Mouse (Mus musculus) kidney, adult 2 months (tissue): ENCODE data around the gene Manba. TPM values are rescaled to one million over a fixed set of nuclear protein-coding genes. Genes with fewer than 3 reads are reported as not detected.
A peak's percentile ranks its signal among the peaks of the same experiment; 100 is the strongest.

ENCODE experiments used
- DNase-seq: peaks from one replicate; pipeline ENCODE4 v3.0.0; 2021
- H3K27ac ChIP-seq: fragments of 200-500 bp; 2 replicates; pipeline ENCODE4 v1.5.1; 2012; ENCODE audit warnings: low read depth, low read length, control low read depth, inconsistent platforms; ENCODE audit not compliant: insufficient read depth
- H3K27me3 ChIP-seq: fragments of 200-500 bp; replicated peaks from 2 replicates; pipeline ENCODE4 v1.6.1; 2012; ENCODE audit warnings: mild to moderate bottlenecking, moderate library complexity, low read length, inconsistent platforms; ENCODE audit not compliant: control insufficient read depth, insufficient read depth
- H3K36me3 ChIP-seq: fragments of 200-500 bp; 2 replicates; pipeline ENCODE4 v1.6.1; 2012; ENCODE audit warnings: mild to moderate bottlenecking, moderate library complexity, low read length, inconsistent platforms; ENCODE audit not compliant: control insufficient read depth, insufficient read depth
- H3K4me1 ChIP-seq: fragments of 200-500 bp; 2 replicates; pipeline ENCODE4 v1.6.1; 2011; ENCODE audit warnings: low read length; ENCODE audit not compliant: control insufficient read depth, insufficient read depth
- H3K4me3 ChIP-seq: fragments of 200-500 bp; 2 replicates; pipeline ENCODE4 v1.5.1; 2011; ENCODE audit warnings: mild to moderate bottlenecking, low read depth, low read length, control low read depth; ENCODE audit not compliant: insufficient read depth
- CTCF ChIP-seq: fragments of 200-500 bp; conservative IDR thresholded peaks from 2 replicates; pipeline ENCODE4 v1.5.1; 2011; ENCODE audit warnings: low read depth, mild to moderate bottlenecking, control low read depth, low read length, moderate library complexity, mixed read lengths; ENCODE audit not compliant: insufficient read depth, insufficient read length
- POLR2A ChIP-seq: fragments of 200-500 bp; IDR thresholded peaks from one replicate; pipeline ENCODE4 v1.6.1; 2011; ENCODE audit warnings: low read depth, low read length, control low read depth
- WGBS: fragments of 180-500 bp; shearing (Covaris S2); methylation state at CpG from one replicate; pipeline ENCODE4 v1.1.7; 2018; 5-methylcytosine and 5-hydroxymethylcytosine counted together
- polyA plus RNA-seq: library from polyadenylated mRNA; depleted of rRNA; stranded (reverse); fragments of >200 nt; gene quantifications from 2 replicates; pipeline ENCODE4 v1.2.3, GENCODE M21; 2012

Gene Manba
- polyA plus RNA-seq, 1 experiment = 25.8 TPM

GRCm38 (mm10) chr3:135565306-135565705, 79.9 kb downstream of the Manba start:
- Histone ChIP-seq H3K27ac (no peak overlapping the region), H3K27me3 (no peaks in the 10 kb centered on the region), H3K4me1 (no peaks in the 10 kb centered on the region), H3K36me3 (no peaks in the 10 kb centered on the region; the same call in 1 of the 2 replicates), H3K4me3 (no peak overlapping the region)
- no peak for DNase-seq
- TF ChIP-seq POLR2A = no peak
- WGBS = 94% methylated on average over 4 of the region's 4 CpGs

GRCm38 (mm10) chr3:135567888-135568287, 82.5 kb downstream of the Manba start:
- Histone ChIP-seq H3K36me3 (no peaks in the 10 kb centered on the region; the same call in 1 of the 2 replicates), H3K27me3 (no peaks in the 10 kb centered on the region), H3K4me1 (no peaks in the 10 kb centered on the region), H3K4me3 (no peak overlapping the region), H3K27ac (no peak overlapping the region)
- DNase-seq = no peak
- TF ChIP-seq POLR2A (no peak), CTCF (no peak)
- WGBS = 65% methylated on average over 6 of the region's 6 CpGs

DNA sequence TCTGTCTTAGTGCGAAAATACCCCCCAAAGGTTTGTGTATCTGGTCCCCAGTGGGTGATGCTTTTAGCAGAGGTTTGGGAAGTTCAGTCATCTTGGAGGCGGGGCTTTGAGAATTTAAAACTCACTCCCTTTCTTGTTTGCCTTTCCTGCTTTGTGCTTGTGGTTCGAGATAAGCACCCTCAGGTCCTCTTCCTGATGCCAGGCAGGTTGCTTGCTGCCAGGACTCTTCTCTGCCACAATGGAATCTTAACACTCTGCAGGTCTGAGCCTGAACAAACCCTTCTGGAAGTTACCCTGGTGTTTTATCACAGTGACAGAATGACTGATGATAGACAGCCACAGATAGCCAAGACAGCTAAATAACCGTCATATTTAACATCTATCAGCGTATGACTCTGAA, 83.2 kb downstream of the Manba start:
- WGBS = 82% methylated on average over 5 of the region's 5 CpGs
- Histone ChIP-seq H3K4me1 (no peaks in the 10 kb centered on the region), H3K4me3 (no peak overlapping the region), H3K27ac (no peak overlapping the region), H3K27me3 (no peaks in the 10 kb centered on the region), H3K36me3 (no peaks in the 10 kb centered on the region; the same call in 1 of the 2 replicates)
- TF ChIP-seq CTCF (no peak), POLR2A (no peak)
- no peak for DNase-seq

DNA sequence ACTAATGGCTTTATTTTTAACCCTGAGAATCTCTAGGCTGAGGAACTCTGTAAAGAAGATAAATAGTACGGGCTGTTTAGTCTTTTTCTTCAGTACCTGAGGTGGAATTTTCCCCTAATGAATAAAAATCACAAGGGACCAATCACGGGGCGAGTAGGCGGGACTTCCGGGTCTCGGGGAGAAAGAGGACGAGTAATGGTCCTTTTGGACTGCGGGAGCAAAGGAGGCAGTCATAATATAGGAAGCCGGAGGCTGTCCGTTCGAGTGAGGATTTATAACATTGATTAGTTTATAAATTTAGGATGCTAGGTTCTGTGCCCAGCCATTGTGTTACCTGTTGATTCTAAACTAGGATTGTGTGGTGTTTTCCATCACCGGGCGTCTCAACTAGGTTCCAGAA, 86.1 kb downstream of the Manba start:
- Histone ChIP-seq H3K4me1 (no peaks in the 10 kb centered on the region), H3K4me3 (no peak overlapping the region), H3K36me3 (no peaks in the 10 kb centered on the region; the same call in 1 of the 2 replicates), H3K27me3 (no peaks in the 10 kb centered on the region), H3K27ac (no peak overlapping the region)
- 62% methylated on average over 13 of the region's 13 CpGs for WGBS
- peak; percentile 45 for DNase-seq
- TF ChIP-seq POLR2A = no peak

DNA sequence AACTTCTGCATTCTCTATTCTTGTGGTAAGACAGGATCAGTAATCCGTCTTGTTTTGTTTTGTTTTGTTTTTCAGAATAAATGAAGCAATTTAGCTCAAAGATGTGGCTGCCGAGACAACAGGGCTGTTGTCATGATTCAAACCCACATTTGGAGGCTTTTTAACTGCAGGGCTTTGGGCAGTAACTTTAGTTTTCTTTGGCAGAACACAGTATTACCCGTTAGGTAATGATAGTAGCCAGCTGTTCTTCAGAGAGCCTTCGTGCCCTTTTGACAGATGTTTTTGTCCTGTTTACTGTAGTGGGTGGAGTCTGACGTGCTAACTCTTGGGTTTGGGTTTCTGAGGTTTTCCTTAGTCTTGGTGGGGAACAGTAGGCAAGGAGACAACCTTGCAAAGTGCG, 87.6 kb downstream of the Manba start:
- no peaks in the 10 kb centered on the region; the same call in 1 of the 2 replicates for H3K36me3 ChIP-seq
- H3K27me3 ChIP-seq = no peaks in the 10 kb centered on the region
- no peak overlapping the region for H3K4me3 ChIP-seq
- 57% methylated on average over 6 of the region's 6 CpGs for WGBS
- TF ChIP-seq CTCF (no peak), POLR2A (no peak)
- no peaks in the 10 kb centered on the region for H3K4me1 ChIP-seq
- DNase-seq = peak; percentile 26
- no peak overlapping the region for H3K27ac ChIP-seq

DNA sequence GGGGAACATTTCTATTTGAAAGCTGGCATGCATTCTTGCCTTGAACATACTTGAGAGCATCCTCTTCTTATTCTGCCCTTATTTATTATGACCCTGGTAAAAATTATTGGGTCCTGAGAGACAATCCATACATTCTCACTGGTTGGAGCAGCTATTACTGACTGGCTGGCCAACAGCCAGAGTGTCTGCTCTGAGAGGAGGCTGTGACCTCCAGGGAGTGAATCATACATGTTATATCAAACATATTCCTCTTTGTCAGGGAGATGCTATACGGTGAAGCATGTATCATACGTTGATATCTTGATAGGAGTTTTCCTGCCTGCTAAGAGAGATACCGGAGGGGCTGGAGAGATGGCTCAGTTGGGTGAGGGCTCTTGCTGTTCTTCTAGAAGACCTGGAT, 89.7 kb downstream of the Manba start:
- 83% methylated on average over 3 of the region's 3 CpGs for WGBS
- no peak for DNase-seq
- no peaks in the 10 kb centered on the region for H3K4me1 ChIP-seq

DNA sequence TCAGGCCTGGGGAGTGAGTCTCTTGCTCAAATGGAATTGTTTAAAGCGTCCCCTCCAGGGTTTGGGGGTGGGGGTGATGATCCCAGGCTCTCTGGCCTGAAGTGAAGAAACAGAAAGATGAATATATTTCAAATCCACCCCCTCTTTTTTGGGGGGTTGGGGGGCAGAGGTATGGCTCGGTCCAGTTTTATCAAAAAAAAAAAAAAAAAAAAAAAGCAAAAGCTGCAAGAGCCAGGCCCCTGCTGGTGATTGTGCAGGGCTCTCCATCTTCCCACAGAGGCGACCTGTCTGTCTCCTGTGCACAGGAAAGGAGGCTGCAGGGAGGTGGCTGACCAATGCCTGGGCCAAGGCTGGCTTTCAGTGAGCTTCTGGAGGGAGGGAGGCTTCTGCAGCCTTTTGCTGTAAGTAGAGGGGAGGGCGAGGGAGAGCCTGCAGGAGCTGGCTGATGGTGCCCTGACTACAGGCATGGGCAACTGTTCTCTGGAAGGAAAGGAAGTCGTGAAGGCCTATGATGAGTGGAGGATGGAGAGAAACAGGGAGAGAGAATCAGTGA, 93.3 kb downstream of the Manba start:
- Histone ChIP-seq H3K36me3 (no peaks in the 10 kb centered on the region), H3K27me3 (no peaks in the 10 kb centered on the region), H3K4me1 (no peaks in the 10 kb centered on the region), H3K4me3 (no peak overlapping the region), H3K27ac (no peak overlapping the region)
- 71% methylated on average over 5 of the region's 5 CpGs for WGBS
- no peak for DNase-seq
- TF ChIP-seq POLR2A (no peak), CTCF (no peak)

More for the DNA sequence above, 89.7 kb downstream of the Manba start:
- H3K36me3 ChIP-seq = no peaks in the 10 kb centered on the region; the same call in 1 of the 2 replicates
- H3K27me3 ChIP-seq = no peaks in the 10 kb centered on the region
- TF ChIP-seq POLR2A (no peak), CTCF (no peak)
- H3K4me3 ChIP-seq = no peak overlapping the region
- no peak overlapping the region for H3K27ac ChIP-seq
